Mouse (Mus musculus) liver, postnatal 0 days (tissue): ENCODE results near the gene Pnp. TPM values are rescaled to one million over a fixed set of nuclear protein-coding genes. Genes with fewer than 3 reads are reported as not detected.
"Not testable (repeated sequence)": the region's sequence is repeated elsewhere in the genome, so short reads cannot be mapped to it uniquely, and the experiment has no call there.

ENCODE experiments used
- ATAC-seq: fragments of 200-750 bp; cut with Nextera tagmentation; 2 replicates; pipeline ENCODE4 v1.8.0; 2017; ENCODE audit warnings: mild to moderate bottlenecking, moderate library complexity
- DNase-seq: peaks from one replicate; pipeline ENCODE4 v3.0.0-alpha.2; 2016
- H3K27ac ChIP-seq: fragments of 300-500 bp; sonication (generic); 2 replicates; pipeline ENCODE4 v1.5.1; 2014; ENCODE audit warnings: antibody characterized with exemption, moderate library complexity, mild to moderate bottlenecking, low read depth
- H3K27me3 ChIP-seq: fragments of 300-500 bp; sonication (generic); 2 replicates; pipeline ENCODE4 v1.6.1; 2014; ENCODE audit warnings: low read length, control low read depth, mixed read lengths; ENCODE audit not compliant: insufficient read depth
- H3K36me3 ChIP-seq: fragments of 300-500 bp; sonication (generic); replicated peaks from 2 replicates; pipeline ENCODE4 v1.6.1; 2014; ENCODE audit warnings: mild to moderate bottlenecking, control low read depth, low read length, moderate library complexity, mixed read lengths; ENCODE audit not compliant: insufficient read depth
- H3K4me1 ChIP-seq: fragments of 300-500 bp; sonication (generic); 2 replicates; pipeline ENCODE4 v1.6.1; 2014; ENCODE audit warnings: antibody characterized with exemption, mild to moderate bottlenecking, control low read depth; ENCODE audit not compliant: insufficient read depth
- H3K4me2 ChIP-seq: fragments of 300-500 bp; sonication (generic); 2 replicates; pipeline ENCODE4 v1.6.1; 2014; ENCODE audit warnings: low read depth, mild to moderate bottlenecking, low read length, moderate library complexity, mixed read lengths
- H3K4me3 ChIP-seq: fragments of 300-500 bp; sonication (generic); 2 replicates; pipeline ENCODE4 v1.5.1; 2014; ENCODE audit warnings: low read depth, low read length
- H3K9ac ChIP-seq: fragments of 300-500 bp; sonication (generic); replicated peaks from 2 replicates; pipeline ENCODE4 v1.6.1; 2014; ENCODE audit warnings: mild to moderate bottlenecking, moderate library complexity
- H3K9me3 ChIP-seq: fragments of 300-500 bp; sonication (generic); 2 replicates; pipeline ENCODE4 v1.6.1; 2016; ENCODE audit warnings: mild to moderate bottlenecking, control low read depth, low read length, mixed read lengths
- CTCF ChIP-seq: sonication (generic); IDR thresholded peaks from 2 replicates; pipeline ENCODE4 v1.5.1; 2016; ENCODE audit warnings: antibody characterized with exemption, low read depth
- EP300 ChIP-seq: IDR thresholded peaks from 2 replicates; pipeline ENCODE4 v1.6.1; 2016; ENCODE audit warnings: antibody characterized with exemption, low read depth, mild to moderate bottlenecking
- WGBS: fragments of 180-500 bp; shearing (Covaris S2); extraction: QIAGEN DNeasy Blood & Tissue Kit; methylation state at CpG from one replicate; pipeline ENCODE4 v1.1.7; 2014; ENCODE audit not compliant: insufficient replicate concordance; 5-methylcytosine and 5-hydroxymethylcytosine counted together
- polyA plus RNA-seq: library from polyadenylated mRNA; unstranded; fragments of >200 nt; fragmentation: Nextera tagmentation; extraction: Ambion mirVana; gene quantifications from 2 replicates; pipeline ENCODE4 v1.2.1, GENCODE M21; 2015

The Pnp gene
- polyA plus RNA-seq, 1 experiment from 2014 or later: 66.4 TPM

GRCm38 (mm10) chr14:51007914-51008713 is 77.2 kb downstream of the Pnp start:
- Histone ChIP-seq H3K4me3 (no peak overlapping the region), H3K9me3 (no peaks in the 10 kb centered on the region), H3K27me3 (no peaks in the 10 kb centered on the region), H3K4me2 (no peak overlapping the region), H3K27ac (peak overlapping the region; percentile 58), H3K4me1 (peaks cover 9% of the 10 kb centered on the region; the same call in 1 of the 2 replicates), H3K9ac (no peak overlapping the region), H3K36me3 (no peaks in the 10 kb centered on the region)
- ATAC-seq: peak; percentile 61
- DNase-seq: peak; percentile 23
- TF ChIP-seq CTCF (no peak), EP300 (peak; percentile 34; the same call in 1 of the 2 replicates)
- 49% methylated on average over 13 of the region's 13 CpGs for WGBS

- Histone ChIP-seq H3K4me2 (no peak overlapping the region), H3K27me3 (no peaks in the 10 kb centered on the region), H3K4me1 (peaks cover 9% of the 10 kb centered on the region; the same call in 1 of the 2 replicates), H3K27ac (peak overlapping the region; percentile 58), H3K36me3 (no peaks in the 10 kb centered on the region), H3K9ac (no peak overlapping the region), H3K9me3 (no peaks in the 10 kb centered on the region), H3K4me3 (no peak overlapping the region)
- DNase-seq (no peak), ATAC-seq (no peak)
- no peak for TF ChIP-seq EP300
- TF ChIP-seq CTCF: no peak
- WGBS: 75% methylated on average over 4 of the region's 4 CpGs
These were observed 77.9 kb downstream of the Pnp start for GRCm38 (mm10) chr14:51008781-51009180.

GRCm38 (mm10) chr14:51009572-51009971 is 78.7 kb downstream of the Pnp start:
- H3K4me2 ChIP-seq: no peak overlapping the region
- no peak for TF ChIP-seq EP300
- TF ChIP-seq CTCF: no peak
- H3K9me3 ChIP-seq: no peaks in the 10 kb centered on the region
- peak; percentile 59; the same call in 1 of the 2 replicates for ATAC-seq
- WGBS: 52% methylated on average over 6 of the region's 6 CpGs
- no peak overlapping the region for H3K9ac ChIP-seq
- H3K4me1 ChIP-seq: peaks cover 9% of the 10 kb centered on the region; the same call in 1 of the 2 replicates
- no peak overlapping the region for H3K27ac ChIP-seq
- H3K4me3 ChIP-seq: no peak overlapping the region
- DNase-seq: no peak
- no peaks in the 10 kb centered on the region for H3K36me3 ChIP-seq
- no peaks in the 10 kb centered on the region for H3K27me3 ChIP-seq

GRCm38 (mm10) chr14:51014724-51015123 is 83.8 kb downstream of the Pnp start:
- ATAC-seq, DNase-seq, H3K27ac ChIP-seq, H3K4me1 ChIP-seq, H3K4me2 ChIP-seq, H3K36me3 ChIP-seq, H3K4me3 ChIP-seq, H3K27me3 ChIP-seq, H3K9ac ChIP-seq, H3K9me3 ChIP-seq: not testable (repeated sequence)
- 72% methylated on average over 3 of the region's 3 CpGs for WGBS

Other genes with a start within 250 kb of the Pnp start
- not detected in 2 replicates for gene Olfr747, start 237.9 kb upstream of the Pnp start, polyA plus RNA-seq
- gene Olfr748, start 223.7 kb upstream of the Pnp start, polyA plus RNA-seq: not detected in 2 replicates
- not detected in 2 replicates for gene Olfr749, start 186.0 kb upstream of the Pnp start, polyA plus RNA-seq
- 15.9 and 17.7 TPM in 2 replicates for gene Ttc5, start 145.6 kb upstream of the Pnp start, polyA plus RNA-seq
- gene Ccnb1ip1, start 123.3 kb upstream of the Pnp start, polyA plus RNA-seq: not detected in 2 replicates
- 19.1 and 22.5 TPM in 2 replicates for gene Parp2, start 123.2 kb upstream of the Pnp start, polyA plus RNA-seq
- 6.2 and 6.6 TPM in 2 replicates for gene Tep1, start 60.5 kb upstream of the Pnp start, polyA plus RNA-seq
- 0.13 and 0.20 TPM in 2 replicates for gene Klhl33, start 33.6 kb upstream of the Pnp start, polyA plus RNA-seq
- 38.5 and 39.5 TPM in 2 replicates for gene Osgep, start 6.2 kb upstream of the Pnp start, polyA plus RNA-seq
- gene Apex1, start 6.1 kb upstream of the Pnp start, polyA plus RNA-seq: 58.0 and 60.1 TPM in 2 replicates
- gene Pip4p1, start 226 bp upstream of the Pnp start, polyA plus RNA-seq: 23.6 and 24.2 TPM in 2 replicates
- not detected in 2 replicates for gene Gm49342, start 13.4 kb downstream of the Pnp start, polyA plus RNA-seq
- gene Pnp2, start 24.9 kb downstream of the Pnp start, polyA plus RNA-seq: 7.1 and 7.3 TPM in 2 replicates
- gene Rnase10, start 76.7 kb downstream of the Pnp start, polyA plus RNA-seq: not detected in 2 replicates
- gene Rnase9, start 110.8 kb downstream of the Pnp start, polyA plus RNA-seq: not detected in 2 replicates
- not detected in 2 replicates for gene Rnase11, start 119.1 kb downstream of the Pnp start, polyA plus RNA-seq
- 1.3 and 1.6 TPM in 2 replicates for gene Rnase12, start 126.6 kb downstream of the Pnp start, polyA plus RNA-seq
- gene Olfr750, start 143.4 kb downstream of the Pnp start, polyA plus RNA-seq: not detected in 2 replicates
- gene Rnase4, start 160.0 kb downstream of the Pnp start, polyA plus RNA-seq: 221 and 337 TPM in 2 replicates
- gene Ang, start 160.1 kb downstream of the Pnp start, polyA plus RNA-seq: 85.3 and 131 TPM in 2 replicates
- gene Eddm3b, start 183.3 kb downstream of the Pnp start, polyA plus RNA-seq: 0.07 TPM in 2 replicates
- gene Rnase6, start 192.8 kb downstream of the Pnp start, polyA plus RNA-seq: 6.3 and 7.5 TPM in 2 replicates
- gene Rnase1, start 215.7 kb downstream of the Pnp start, polyA plus RNA-seq: 0.11 and 2.1 TPM in 2 replicates
- gene Rnase2b, start 231.2 kb downstream of the Pnp start, polyA plus RNA-seq: not detected in 2 replicates